Mouse (Mus musculus): ENCODE data around the gene E130308A19Rik. TPM values are rescaled to one million over a fixed set of nuclear protein-coding genes. Genes with fewer than 3 reads are reported as not detected.

Gene E130308A19Rik
- polyA plus RNA-seq, 1 experiment from 2014 or later: 66.4 TPM

DNA sequence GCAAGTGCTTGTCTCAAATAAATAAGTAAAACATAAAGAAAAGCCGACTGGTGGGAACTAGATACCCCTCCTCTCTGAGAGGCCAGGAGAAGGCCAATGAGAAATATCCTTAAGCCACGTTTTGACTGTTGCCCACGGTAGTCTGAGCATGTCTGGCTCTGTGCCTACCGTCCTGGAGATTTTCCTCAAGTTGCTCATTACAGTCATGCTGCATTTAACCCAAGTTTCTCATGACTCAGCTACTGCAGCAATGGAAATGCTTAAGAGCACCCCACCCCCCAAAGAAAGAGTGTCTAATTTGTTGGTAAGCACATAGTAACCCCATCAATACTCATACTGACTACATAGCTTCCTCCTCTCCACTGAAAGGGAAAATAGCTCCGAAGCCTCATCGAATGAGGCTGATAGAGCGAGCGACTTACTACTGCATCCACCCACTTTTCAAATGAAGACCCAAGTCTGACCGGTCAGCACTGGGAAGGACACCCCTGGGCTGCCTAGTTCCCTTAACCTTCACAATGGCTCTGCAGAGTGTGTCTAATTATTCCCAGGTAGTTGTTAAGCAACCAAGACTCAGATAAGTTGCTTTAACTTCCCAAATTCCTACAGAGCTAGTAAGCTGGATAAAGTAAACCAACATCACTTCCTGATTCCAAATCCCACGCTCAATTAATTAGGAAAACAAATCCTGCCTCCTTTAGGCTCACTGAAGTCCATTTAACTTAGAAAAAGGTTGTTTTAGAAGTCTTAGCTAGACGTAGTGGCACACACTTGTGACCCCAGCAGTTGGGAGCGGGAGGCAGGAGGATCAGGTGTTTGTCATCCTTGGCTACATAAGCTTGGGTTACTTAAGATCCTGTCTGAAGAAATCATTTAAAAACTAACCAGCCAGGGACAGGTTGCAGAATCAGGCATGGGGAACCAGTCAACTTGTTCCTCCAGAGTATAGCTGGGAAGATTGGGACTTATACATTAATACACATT is 131.7 kb downstream of the E130308A19Rik start:
- Histone ChIP-seq H3K4me2 (replicated peaks) (no peak overlapping the region), H3K9me3 (no peaks in the 10 kb centered on the region), H3K36me3 (peaks cover under 1% of the 10 kb centered on the region), H3K4me1 (no peaks in the 10 kb centered on the region), H3K27me3 (replicated peaks) (no peaks in the 10 kb centered on the region), H3K4me3 (no peak overlapping the region), H3K9ac (no peak overlapping the region), H3K27ac (no peak overlapping the region)
- no peak for ATAC-seq (ENCODE audit: low FRiP score, low read depth)
- 80% methylated on average over 12 of the region's 12 CpGs for WGBS

DNA sequence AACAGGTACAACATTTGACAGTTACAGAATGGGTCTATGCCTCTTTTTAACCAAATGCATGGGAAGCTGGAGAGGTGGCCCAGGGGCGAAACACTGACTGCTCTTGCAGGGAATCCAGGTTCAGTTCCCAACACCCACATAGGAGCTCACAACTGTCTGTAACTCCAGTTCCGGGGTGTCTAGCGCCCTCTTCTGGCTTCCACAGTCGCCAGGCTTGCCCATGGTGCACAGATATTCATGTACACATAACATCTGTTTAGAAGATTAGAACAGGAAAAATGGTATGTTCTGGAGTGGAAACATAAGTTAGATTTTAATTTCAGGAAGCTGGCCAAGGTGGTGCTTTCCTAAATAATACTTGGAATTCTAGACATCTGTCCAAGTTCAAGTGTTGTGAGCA is 134.0 kb downstream of the E130308A19Rik start:
- H3K9me3 ChIP-seq: no peaks in the 10 kb centered on the region
- no peak overlapping the region for H3K27ac ChIP-seq
- H3K4me2 ChIP-seq (replicated peaks): no peak overlapping the region
- WGBS: 75% methylated on average over 4 of the region's 4 CpGs
- no peak for ATAC-seq (ENCODE audit: low FRiP score, low read depth)
- H3K36me3 ChIP-seq: no peaks in the 10 kb centered on the region; the same call in 1 of the 2 replicates
- H3K4me1 ChIP-seq: peaks cover 1% of the 10 kb centered on the region; the same call in 1 of the 2 replicates
- no peak overlapping the region for H3K9ac ChIP-seq
- no peak overlapping the region for H3K4me3 ChIP-seq
- no peaks in the 10 kb centered on the region for H3K27me3 ChIP-seq (replicated peaks)

DNA sequence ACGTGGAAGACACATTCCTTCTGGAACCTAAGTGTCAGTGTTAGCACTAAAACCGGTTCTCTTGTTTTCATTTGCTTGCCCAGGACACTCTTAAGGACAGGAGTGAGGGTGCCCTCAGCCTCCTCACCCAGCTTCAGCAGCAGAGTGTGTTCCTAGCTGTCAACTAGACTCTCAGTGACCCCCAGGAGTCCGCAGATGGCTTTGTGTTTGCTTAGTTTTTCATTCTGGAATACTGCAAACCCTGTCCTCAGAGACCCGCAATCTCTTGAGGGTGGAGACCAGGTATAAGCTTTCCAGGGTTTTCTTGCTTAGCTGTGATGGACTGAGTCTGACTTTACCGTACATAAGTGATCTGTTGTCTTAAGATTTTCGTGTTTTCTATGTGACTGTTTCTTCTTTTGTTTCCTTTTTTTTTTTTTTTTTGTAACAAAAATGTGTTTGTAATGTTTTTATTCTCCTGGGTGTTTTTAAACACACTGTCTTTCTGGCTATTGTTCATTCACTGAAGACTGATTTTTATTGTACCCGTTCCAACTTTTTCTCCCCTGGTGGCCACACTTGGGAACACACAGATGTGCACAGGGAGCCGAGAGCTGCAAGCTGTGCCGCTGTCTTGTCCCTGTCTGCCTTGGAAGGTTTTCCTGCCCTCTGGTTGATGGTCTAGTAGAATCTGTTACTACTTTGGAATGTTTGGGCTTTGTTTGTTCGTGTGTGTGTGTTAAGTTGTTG is 134.8 kb downstream of the E130308A19Rik start:
- Histone ChIP-seq H3K4me2 (replicated peaks) (no peak overlapping the region), H3K4me3 (no peak overlapping the region), H3K4me1 (peaks cover 9% of the 10 kb centered on the region), H3K27ac (no peak overlapping the region), H3K36me3 (no peaks in the 10 kb centered on the region; the same call in 1 of the 2 replicates), H3K9ac (no peak overlapping the region), H3K27me3 (replicated peaks) (no peaks in the 10 kb centered on the region), H3K9me3 (no peaks in the 10 kb centered on the region)
- WGBS: 56% methylated on average over 10 of the region's 10 CpGs
- ATAC-seq (ENCODE audit: low FRiP score, low read depth): no peak

DNA sequence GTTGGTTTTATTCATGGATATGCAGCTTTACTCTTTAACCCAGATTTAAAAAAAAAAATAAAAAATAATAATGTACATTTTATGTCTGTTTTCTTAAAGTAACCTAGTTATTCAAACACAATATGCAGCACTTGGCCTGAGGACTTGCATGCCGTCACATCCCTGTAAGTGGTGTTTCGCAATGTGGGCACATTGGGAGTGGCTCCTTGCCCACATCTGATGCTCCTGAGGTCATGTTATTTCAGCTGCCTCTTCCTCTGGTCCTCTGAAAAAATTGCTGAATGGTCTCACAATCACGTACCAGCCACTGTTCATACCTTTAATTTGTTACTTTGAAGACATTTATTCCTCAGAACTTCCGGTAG is 135.3 kb downstream of the E130308A19Rik start:
- Histone ChIP-seq H3K4me1 (peaks cover 15% of the 10 kb centered on the region), H3K27ac (no peak overlapping the region), H3K9ac (no peak overlapping the region), H3K4me3 (no peak overlapping the region), H3K9me3 (no peaks in the 10 kb centered on the region), H3K4me2 (replicated peaks) (no peak overlapping the region), H3K36me3 (no peaks in the 10 kb centered on the region), H3K27me3 (replicated peaks) (no peaks in the 10 kb centered on the region)
- 80% methylated on average over 4 of the region's 4 CpGs for WGBS
- no peak for ATAC-seq (ENCODE audit: low FRiP score, low read depth)

DNA sequence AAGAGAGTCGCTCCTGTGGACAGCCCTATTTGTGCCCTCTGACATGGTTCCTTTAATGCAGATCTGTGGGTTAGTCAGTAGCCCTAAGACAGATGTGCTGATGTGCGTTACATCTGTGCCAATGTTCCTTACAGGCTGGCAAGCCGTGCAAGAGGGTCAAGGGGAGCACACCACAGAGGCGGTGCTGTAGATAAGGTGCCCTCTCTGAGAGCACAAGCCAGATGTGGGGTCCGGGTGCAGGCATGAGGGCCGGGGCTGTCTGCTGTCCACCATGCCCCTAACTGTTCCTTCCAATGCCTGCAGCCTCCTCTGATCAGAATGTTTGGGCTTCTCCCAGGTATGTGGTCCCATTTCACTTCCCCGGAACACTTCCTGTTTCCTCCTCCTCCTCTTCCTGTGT is 138.9 kb downstream of the E130308A19Rik start:
- Histone ChIP-seq H3K9me3 (no peaks in the 10 kb centered on the region), H3K27ac (no peak overlapping the region), H3K36me3 (peaks cover 7% of the 10 kb centered on the region; the same call in 1 of the 2 replicates), H3K4me1 (peaks cover 15% of the 10 kb centered on the region), H3K4me3 (no peak overlapping the region), H3K9ac (no peak overlapping the region), H3K27me3 (replicated peaks) (no peaks in the 10 kb centered on the region), H3K4me2 (replicated peaks) (no peak overlapping the region)
- ATAC-seq (ENCODE audit: low FRiP score, low read depth): no peak
- WGBS: 80% methylated on average over 7 of the region's 7 CpGs

DNA sequence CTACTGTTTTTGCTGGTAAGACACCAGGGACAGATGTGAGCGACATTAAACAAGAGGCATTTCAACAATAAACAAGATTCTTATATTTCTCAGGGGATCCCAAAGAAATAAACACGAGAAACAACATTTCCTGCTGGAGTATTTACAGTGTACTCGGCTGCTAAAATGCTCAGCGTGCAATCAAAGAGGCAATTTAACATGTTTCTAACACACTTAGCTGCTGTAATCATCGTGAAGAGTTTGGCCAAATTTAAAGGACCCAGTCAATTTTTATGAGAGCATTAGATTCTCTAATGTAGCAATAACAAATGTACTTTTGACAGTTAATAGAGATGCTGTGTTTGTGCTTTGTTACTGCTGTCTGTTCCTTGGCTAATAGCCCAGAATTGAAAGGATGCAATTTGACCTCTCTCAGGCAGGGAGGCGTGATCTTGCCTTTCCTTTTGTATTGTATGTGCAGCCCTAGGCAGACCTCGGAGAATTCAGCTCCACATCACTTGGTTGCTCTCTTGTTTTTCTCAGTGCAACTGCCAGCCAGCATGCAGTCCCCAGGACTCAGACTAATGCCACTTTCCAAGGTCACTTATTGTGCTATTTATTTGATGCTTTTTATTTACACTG is 139.5 kb downstream of the E130308A19Rik start:
- Histone ChIP-seq H3K9ac (no peak overlapping the region), H3K4me1 (peaks cover 15% of the 10 kb centered on the region), H3K27ac (no peak overlapping the region), H3K36me3 (peaks cover 13% of the 10 kb centered on the region), H3K9me3 (no peaks in the 10 kb centered on the region), H3K27me3 (replicated peaks) (no peaks in the 10 kb centered on the region), H3K4me2 (replicated peaks) (no peak overlapping the region), H3K4me3 (no peak overlapping the region)
- 23% methylated on average over 7 of the region's 7 CpGs for WGBS
- ATAC-seq (ENCODE audit: low FRiP score, low read depth): peak; percentile 68; the same call in 1 of the 2 replicates

DNA sequence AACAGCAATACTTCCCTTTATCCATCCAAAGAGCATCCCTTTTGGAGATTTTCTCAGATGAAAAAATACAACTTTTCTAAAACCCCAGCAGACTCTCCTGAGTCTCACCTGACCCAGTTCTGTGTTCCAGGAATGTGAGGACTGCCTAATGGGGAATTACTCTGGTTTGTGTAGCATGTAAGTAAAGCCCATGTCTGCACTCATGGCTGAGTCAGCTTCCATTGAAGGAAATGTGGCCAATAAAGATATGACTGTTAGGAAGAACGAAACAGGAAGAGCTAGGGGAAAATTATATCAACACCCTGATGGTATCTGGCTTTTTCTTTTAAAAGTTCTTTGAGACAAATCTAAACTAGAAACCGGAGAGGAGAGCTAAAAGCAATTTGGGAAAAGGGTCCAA is 141.7 kb downstream of the E130308A19Rik start:
- ATAC-seq (ENCODE audit: low FRiP score, low read depth): no peak
- H3K27me3 ChIP-seq (replicated peaks): no peaks in the 10 kb centered on the region
- no peak overlapping the region for H3K27ac ChIP-seq
- H3K4me2 ChIP-seq (replicated peaks): no peak overlapping the region
- H3K9ac ChIP-seq: no peak overlapping the region
- H3K4me3 ChIP-seq: no peak overlapping the region
- 88% methylated on average over 2 of the region's 2 CpGs for WGBS
- H3K36me3 ChIP-seq: peaks cover 28% of the 10 kb centered on the region
- H3K9me3 ChIP-seq: no peaks in the 10 kb centered on the region
- H3K4me1 ChIP-seq: peaks cover 15% of the 10 kb centered on the region

DNA sequence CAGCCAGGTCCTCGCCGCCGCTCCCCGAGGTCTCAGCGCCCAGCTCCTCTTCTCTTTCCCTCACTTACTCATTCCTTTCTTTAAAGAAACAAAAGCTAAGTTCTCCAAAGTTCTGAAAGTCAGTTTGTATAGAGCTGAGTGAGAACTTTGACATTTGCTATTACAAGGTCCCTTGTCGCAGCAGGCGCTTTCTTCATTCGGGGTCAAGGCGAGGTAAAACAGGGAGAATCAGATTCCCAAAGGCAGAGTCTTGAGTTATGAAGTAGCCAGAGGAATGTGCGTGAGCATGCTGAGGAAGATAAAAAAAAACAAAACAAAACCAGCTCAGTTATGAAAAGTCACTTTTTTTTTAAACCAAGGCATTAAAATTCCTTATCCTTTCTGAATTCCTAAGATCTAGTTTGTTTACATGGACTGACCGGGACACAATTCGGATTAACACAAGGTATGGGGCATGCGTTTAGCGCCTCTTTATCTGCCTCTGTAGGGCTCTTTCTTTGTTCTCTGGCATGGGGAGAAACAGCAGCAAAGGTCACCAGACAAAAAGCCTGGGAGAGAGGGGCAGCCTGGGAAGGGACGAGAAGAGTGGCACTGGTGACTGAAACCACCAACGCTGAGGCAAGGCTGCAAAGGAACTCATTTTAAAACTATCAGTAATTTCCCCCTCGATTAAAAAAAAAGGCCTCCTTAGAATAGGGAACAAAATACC is 146.3 kb downstream of the E130308A19Rik start:
- H3K27me3 ChIP-seq (replicated peaks): no peaks in the 10 kb centered on the region
- H3K4me2 ChIP-seq (replicated peaks): no peak overlapping the region
- no peaks in the 10 kb centered on the region for H3K9me3 ChIP-seq
- H3K36me3 ChIP-seq: peaks cover 41% of the 10 kb centered on the region
- H3K4me1 ChIP-seq: no peaks in the 10 kb centered on the region
- no peak overlapping the region for H3K27ac ChIP-seq
- no peak overlapping the region for H3K4me3 ChIP-seq
- 45% methylated on average over 17 of the region's 17 CpGs for WGBS
- ATAC-seq (ENCODE audit: low FRiP score, low read depth): no peak
- H3K9ac ChIP-seq: no peak overlapping the region

DNA sequence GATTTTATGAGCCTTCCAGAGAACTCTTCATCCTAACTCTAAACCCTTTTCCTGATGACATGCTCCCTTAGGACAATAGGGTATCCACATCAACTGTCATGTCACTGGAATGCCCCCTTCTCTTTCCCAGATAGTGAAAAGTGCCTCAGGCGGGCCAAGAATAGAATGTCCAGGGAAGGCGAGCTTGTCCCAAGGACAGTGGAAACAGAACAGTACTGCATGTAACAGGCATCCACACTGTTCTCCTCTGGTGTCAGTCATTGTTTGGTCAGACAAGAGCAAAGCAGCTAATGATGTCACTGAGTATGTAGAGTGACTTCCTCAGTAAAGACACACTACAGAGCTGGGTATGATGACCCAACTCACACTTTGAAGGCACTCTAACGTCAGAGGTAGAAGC is 151.8 kb downstream of the E130308A19Rik start:
- no peaks in the 10 kb centered on the region for H3K27me3 ChIP-seq (replicated peaks)
- no peak overlapping the region for H3K4me3 ChIP-seq
- peaks cover 13% of the 10 kb centered on the region; the same call in 1 of the 2 replicates for H3K36me3 ChIP-seq
- WGBS: 83% methylated on average over 3 of the region's 3 CpGs
- no peak for ATAC-seq (ENCODE audit: low FRiP score, low read depth)
- H3K4me2 ChIP-seq (replicated peaks): no peak overlapping the region
- no peak overlapping the region for H3K9ac ChIP-seq
- peaks cover 9% of the 10 kb centered on the region for H3K4me1 ChIP-seq
- no peaks in the 10 kb centered on the region for H3K9me3 ChIP-seq
- H3K27ac ChIP-seq: no peak overlapping the region

DNA sequence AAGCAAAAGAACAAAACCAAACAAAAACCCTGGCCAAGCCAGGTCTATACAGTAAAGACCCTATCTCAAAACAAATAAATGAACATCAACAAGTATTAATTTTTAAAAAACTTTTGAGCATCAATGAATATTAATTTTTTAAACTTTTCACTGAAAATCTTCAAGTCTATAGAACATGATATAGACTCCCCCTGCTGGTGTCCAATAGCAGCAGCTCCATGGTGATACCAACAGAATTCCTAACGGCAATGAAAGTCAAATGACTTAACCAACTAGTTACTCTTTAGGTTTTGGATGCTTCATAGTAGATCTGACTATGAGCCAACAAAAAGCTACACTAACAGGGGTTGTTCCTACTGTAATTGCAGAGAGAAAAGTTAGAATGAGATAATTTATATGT is 154.6 kb downstream of the E130308A19Rik start:
- Histone ChIP-seq H3K27ac (no peak overlapping the region), H3K4me1 (peaks cover 11% of the 10 kb centered on the region), H3K4me2 (replicated peaks) (no peak overlapping the region), H3K27me3 (replicated peaks) (no peaks in the 10 kb centered on the region), H3K9me3 (no peaks in the 10 kb centered on the region), H3K36me3 (no peaks in the 10 kb centered on the region), H3K9ac (no peak overlapping the region), H3K4me3 (no peak overlapping the region)
- no peak for ATAC-seq (ENCODE audit: low FRiP score, low read depth)
- 31% methylated on average over 1 of the region's 1 CpGs for WGBS

DNA sequence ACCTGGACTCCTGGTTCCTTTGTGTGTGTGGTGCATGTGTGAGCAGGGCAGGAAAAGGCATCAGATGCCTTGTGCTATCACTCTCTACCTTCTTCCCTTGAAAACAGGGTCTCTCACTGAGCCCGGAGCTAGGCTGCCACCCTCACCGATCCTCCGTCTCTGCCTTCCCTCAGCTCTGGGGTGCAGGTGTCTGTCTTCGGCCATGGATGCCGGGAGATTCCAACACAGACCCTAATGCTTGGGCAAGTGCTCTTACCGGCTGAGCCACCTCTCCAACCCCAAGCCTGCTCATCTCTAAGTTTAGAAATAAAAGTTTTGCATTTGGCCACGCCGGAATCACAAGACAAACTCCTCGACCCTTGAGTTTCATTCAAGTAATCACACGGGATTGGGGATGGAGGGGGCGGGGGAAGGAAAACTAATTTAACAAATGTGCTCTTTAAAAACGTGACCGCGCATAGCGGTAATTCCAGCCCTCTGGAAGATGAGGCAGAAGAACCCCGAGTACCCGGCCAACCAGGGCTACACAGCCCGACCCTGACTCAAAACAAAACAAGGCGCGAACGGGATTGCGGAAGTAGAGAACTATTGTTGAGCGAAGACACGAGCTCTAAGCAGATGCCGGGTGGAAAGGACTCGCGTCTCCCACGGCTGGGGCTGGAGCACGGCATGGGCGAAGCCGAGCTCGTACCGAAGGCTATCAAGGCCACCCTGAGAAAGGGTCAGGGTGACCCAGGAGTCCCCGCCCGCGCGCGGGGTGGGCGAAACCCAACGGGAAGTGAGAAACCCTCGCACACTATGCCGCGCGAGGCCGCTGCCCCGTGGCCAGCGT is 157.1 kb downstream of the E130308A19Rik start:
- no peaks in the 10 kb centered on the region for H3K36me3 ChIP-seq
- no peaks in the 10 kb centered on the region for H3K27me3 ChIP-seq (replicated peaks)
- ATAC-seq (ENCODE audit: low FRiP score, low read depth): peak; percentile 79
- H3K4me1 ChIP-seq: peaks cover 11% of the 10 kb centered on the region
- no peaks in the 10 kb centered on the region for H3K9me3 ChIP-seq
- peak overlapping the region; percentile 15; the same call in 1 of the 2 replicates for H3K27ac ChIP-seq
- peak overlapping the region; percentile 69 for H3K9ac ChIP-seq
- peak overlapping the region; percentile 73 for H3K4me3 ChIP-seq
- H3K4me2 ChIP-seq (replicated peaks): peak overlapping the region; percentile 91
- under 1% methylated on average over 47 of the region's 47 CpGs for WGBS
